Mouse (Mus musculus): ENCODE measurements at regions not wholly inside any gene's neighbourhood (a gene's known extent, or its start where the extent isn't known, plus 50 kb on each side); places are given as distances from the start of the nearest gene placed in this dataset.

DNA sequence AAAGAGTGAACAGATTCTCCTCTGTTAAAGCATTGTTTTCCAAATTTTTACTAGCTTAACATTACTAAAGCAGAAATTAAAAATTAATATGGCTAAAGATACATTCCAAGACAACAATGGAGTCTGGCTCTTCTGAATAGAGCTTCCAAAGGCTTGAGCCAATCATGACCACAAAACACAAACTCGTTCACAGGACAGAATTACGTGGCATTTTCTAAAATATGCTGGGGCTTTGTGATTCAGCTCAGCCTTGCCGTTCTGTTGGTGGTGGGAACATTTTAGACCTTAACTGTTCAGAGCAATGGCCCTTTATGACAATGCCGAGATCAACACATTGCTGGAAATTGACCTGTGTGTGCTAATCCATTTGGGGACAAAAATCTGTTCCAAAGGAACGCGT lies 318.7 kb downstream of the Setd4 start:
- WGBS = 94% methylated on average over 6 of the region's 6 CpGs
- Histone ChIP-seq H3K4me1 (replicated peaks) (peaks cover 7% of the 10 kb centered on the region), H3K36me3 (no peaks in the 10 kb centered on the region), H3K4me3 (no peak overlapping the region), H3K27ac (replicated peaks) (no peak overlapping the region), H3K9me3 (no peaks in the 10 kb centered on the region), H3K9ac (no peak overlapping the region), H3K27me3 (peaks cover 52% of the 10 kb centered on the region), H3K4me2 (no peak overlapping the region)
- no peak for ATAC-seq (ENCODE audit: low read depth)

DNA sequence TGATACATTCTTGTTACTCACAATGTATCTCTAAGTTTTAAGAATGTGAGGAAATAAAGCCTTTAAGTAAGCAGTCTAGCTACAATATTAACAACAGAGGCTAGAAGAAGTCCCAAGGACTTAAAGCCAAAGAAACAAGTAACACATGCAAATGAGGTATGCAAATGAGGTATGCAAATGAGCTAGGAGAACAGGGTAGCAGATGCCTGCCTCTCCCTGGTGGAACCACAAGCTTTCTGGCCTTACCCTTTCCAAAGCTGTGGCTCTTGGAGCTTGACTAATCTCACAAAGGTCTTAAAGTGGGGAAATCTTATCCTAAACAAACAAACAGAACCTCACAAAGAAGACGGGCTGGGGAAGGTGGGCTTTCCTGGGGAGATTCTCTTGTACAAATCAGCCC lies 322.1 kb downstream of the Setd4 start:
- 34% methylated on average over 1 of the region's 1 CpGs for WGBS
- no peak overlapping the region for H3K4me2 ChIP-seq
- no peak for ATAC-seq (ENCODE audit: low read depth)

DNA sequence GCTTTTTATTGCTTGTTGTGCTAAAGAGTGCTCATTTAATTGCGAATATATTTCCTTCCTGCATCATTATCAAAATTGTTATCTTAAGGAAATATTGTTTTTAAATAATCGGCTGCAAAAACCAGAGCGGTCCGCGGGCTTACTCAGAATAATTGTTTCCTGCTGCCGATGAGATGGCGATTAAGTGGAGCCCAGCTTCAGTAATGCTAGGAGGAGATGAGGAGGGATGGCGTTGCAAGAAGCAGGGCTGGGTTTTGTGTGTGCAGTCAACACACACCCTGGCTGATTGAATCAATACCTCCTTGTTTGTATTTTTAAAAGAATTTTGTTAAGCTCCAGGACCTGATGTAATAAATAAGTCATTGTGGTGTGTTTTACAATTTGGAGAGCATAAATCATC lies 331.2 kb downstream of the Setd4 start:
- H3K4me2 ChIP-seq = no peak overlapping the region
- no peak overlapping the region for H3K4me3 ChIP-seq
- ATAC-seq (ENCODE audit: low read depth) = no peak

More for the DNA sequence above, 322.1 kb downstream of the Setd4 start:
- H3K36me3 ChIP-seq = no peaks in the 10 kb centered on the region
- no peak overlapping the region for H3K27ac ChIP-seq (replicated peaks)
- no peaks in the 10 kb centered on the region for H3K9me3 ChIP-seq
- peaks cover 15% of the 10 kb centered on the region for H3K4me1 ChIP-seq (replicated peaks)
- H3K9ac ChIP-seq = no peak overlapping the region
- no peak overlapping the region for H3K4me3 ChIP-seq
- peaks cover 34% of the 10 kb centered on the region; the same call in 1 of the 2 replicates for H3K27me3 ChIP-seq

DNA sequence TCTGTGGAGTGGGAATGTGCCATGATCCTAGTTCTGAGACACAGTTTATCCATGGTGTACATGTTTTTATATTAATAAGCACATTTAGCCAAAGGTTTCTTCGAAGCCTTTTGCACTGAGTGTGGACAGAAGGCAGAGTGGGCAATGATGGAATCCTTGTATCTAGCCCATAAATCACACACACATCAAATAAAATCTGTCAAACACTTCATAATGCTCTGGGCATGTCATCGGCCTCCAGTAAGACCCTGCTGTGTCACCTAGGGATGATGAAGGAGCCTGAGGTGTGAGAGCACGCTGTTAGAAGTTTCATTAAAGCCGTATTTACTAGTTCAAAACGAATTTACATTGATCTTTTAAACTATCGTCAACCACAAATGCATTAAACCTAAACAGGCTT lies 331.7 kb downstream of the Setd4 start:
- H3K9me3 ChIP-seq = no peaks in the 10 kb centered on the region
- 61% methylated on average over 6 of the region's 6 CpGs for WGBS
- H3K36me3 ChIP-seq = no peaks in the 10 kb centered on the region
- no peak overlapping the region for H3K27ac ChIP-seq (replicated peaks)
- H3K9ac ChIP-seq = no peak overlapping the region
- no peak for ATAC-seq (ENCODE audit: low read depth)
- H3K4me1 ChIP-seq (replicated peaks) = peaks cover 13% of the 10 kb centered on the region; the same call in 1 of the 2 replicates
- no peak overlapping the region for H3K4me3 ChIP-seq
- H3K4me2 ChIP-seq = no peak overlapping the region
- 0 out of 2 replicates have a peak, but pooled peaks cover 1% of the 10 kb centered on the region for H3K27me3 ChIP-seq

More for the DNA sequence above, 331.2 kb downstream of the Setd4 start:
- Histone ChIP-seq H3K9me3 (no peaks in the 10 kb centered on the region), H3K27me3 (0 out of 2 replicates have a peak, but pooled peaks cover 4% of the 10 kb centered on the region), H3K27ac (replicated peaks) (no peak overlapping the region), H3K9ac (no peak overlapping the region), H3K36me3 (no peaks in the 10 kb centered on the region), H3K4me1 (replicated peaks) (peaks cover 18% of the 10 kb centered on the region; the same call in 1 of the 2 replicates)
- 58% methylated on average over 8 of the region's 8 CpGs for WGBS

DNA sequence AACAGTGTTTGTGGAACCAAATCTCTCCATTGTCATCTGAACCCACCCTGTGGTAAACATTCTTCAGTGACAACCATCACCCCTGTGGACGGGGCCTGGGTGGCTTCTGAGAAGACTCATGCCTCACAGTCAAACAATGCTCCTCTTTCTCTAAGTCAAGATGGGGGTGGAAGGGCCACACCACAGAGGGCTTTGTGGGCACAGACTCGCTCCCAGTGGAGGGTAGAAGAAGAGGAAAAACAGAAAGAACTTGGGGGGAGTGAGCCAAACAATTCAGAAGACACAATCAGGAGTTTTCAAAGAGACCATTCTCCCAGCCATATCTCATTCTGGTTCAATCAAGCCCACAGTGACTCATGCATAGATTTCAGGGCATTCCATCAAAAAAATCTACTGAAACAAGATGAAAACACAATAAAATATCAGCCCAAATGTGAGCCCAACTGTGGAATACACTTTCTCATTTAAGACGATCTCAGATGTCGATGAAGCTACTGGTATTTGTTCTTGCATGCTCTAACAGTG lies 339.7 kb downstream of the Setd4 start:
- Histone ChIP-seq H3K27ac (replicated peaks) (no peak overlapping the region), H3K36me3 (no peaks in the 10 kb centered on the region), H3K27me3 (0 out of 2 replicates have a peak, but pooled peaks cover 4% of the 10 kb centered on the region), H3K4me3 (no peak overlapping the region), H3K9me3 (no peaks in the 10 kb centered on the region), H3K4me1 (replicated peaks) (peaks cover 3% of the 10 kb centered on the region; the same call in 1 of the 2 replicates), H3K9ac (no peak overlapping the region), H3K4me2 (no peak overlapping the region)
- WGBS = 58% methylated on average over 4 of the region's 4 CpGs
- ATAC-seq (ENCODE audit: low read depth) = no peak

DNA sequence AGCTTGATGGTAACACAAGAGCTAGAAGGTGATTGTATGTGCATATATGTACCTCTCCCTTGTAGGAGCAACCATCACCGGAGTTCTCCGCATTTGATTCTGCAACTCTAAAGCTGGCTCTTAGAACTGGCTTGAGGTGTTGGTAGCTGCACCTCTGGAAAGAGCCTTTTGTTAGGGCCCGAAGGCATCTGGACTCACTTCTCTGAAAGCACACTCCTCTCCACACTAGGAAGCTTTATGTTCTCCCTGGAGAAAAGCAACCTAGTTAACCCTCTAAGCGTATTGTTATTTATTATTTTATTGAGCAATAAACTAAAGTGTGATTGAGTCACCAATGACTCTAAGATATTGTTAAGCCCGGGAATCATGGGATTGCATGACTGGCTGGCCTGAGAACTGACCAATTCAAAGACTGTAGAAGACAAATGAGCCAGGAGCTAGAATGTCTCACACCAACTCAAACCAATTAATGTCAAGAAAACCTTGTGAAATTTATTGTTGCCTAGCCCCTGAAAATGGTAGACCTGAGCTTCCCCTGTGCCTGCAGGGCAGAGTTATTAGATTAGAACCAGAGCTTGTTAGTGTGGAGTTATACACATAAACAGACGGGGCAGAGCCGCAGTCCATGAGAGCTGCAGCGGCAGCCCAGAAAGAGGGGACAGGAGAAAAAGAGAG lies 340.6 kb downstream of the Setd4 start:
- Histone ChIP-seq H3K36me3 (no peaks in the 10 kb centered on the region), H3K4me1 (replicated peaks) (peaks cover 8% of the 10 kb centered on the region; the same call in 1 of the 2 replicates), H3K9ac (no peak overlapping the region), H3K27ac (replicated peaks) (no peak overlapping the region), H3K9me3 (no peaks in the 10 kb centered on the region), H3K4me2 (no peak overlapping the region), H3K4me3 (no peak overlapping the region), H3K27me3 (0 out of 2 replicates have a peak, but pooled peaks cover 4% of the 10 kb centered on the region)
- ATAC-seq (ENCODE audit: low read depth) = no peak
- 37% methylated on average over 8 of the region's 8 CpGs for WGBS

DNA sequence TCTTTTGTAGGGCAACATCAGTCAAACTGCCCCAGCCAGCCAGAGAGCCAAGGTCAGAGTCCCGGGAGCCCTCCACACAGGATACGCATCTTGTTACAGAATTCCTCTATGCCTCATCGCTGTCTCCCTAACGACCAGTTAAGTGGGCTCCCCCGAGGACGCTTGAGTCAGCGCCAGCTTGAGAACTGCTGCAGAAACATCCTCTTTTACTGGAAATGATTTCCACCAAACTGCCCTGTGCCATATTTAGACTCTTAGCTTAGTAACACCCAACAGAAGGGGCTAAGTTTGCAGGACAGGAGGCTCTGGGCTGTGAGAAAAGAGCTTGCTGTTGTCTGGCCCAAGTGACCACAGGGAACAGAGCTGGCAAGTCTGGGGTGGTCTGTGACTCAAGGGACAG lies 357.0 kb downstream of the Setd4 start:
- Histone ChIP-seq H3K36me3 (no peaks in the 10 kb centered on the region), H3K9ac (no peak overlapping the region), H3K27ac (replicated peaks) (no peak overlapping the region), H3K4me2 (no peak overlapping the region), H3K27me3 (peaks cover 38% of the 10 kb centered on the region), H3K4me3 (no peak overlapping the region), H3K4me1 (replicated peaks) (peaks cover 8% of the 10 kb centered on the region), H3K9me3 (0 out of 2 replicates have a peak, but pooled peaks cover 3% of the 10 kb centered on the region)
- no peak; the same call in 1 of the 2 replicates for ATAC-seq (ENCODE audit: low read depth)
- 2% methylated on average over 7 of the region's 7 CpGs for WGBS

DNA sequence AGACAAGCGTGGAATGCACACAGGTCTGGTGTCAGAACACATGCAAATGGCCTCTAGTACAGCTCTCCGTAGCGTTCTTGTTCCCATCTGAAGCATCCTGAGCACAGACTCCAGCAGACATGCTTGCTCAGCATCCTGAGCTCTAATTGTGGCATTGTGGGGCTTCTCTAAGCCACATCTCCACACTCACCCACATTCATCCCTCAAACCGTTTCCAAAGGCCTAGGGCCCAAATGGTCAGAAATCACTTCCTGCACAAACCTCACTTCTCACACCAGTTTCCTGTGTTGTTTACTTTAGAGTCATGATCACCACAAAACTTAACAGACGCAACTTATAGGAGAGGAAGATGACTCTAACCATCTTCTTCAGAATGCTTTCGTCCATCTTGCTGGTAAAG lies 358.1 kb downstream of the Setd4 start:
- Histone ChIP-seq H3K4me3 (no peak overlapping the region), H3K9ac (no peak overlapping the region), H3K36me3 (no peaks in the 10 kb centered on the region), H3K27ac (replicated peaks) (no peak overlapping the region), H3K4me2 (no peak overlapping the region), H3K4me1 (replicated peaks) (peaks cover 8% of the 10 kb centered on the region), H3K27me3 (peaks cover 38% of the 10 kb centered on the region), H3K9me3 (no peaks in the 10 kb centered on the region)
- 80% methylated on average over 6 of the region's 6 CpGs for WGBS
- no peak for ATAC-seq (ENCODE audit: low read depth)

DNA sequence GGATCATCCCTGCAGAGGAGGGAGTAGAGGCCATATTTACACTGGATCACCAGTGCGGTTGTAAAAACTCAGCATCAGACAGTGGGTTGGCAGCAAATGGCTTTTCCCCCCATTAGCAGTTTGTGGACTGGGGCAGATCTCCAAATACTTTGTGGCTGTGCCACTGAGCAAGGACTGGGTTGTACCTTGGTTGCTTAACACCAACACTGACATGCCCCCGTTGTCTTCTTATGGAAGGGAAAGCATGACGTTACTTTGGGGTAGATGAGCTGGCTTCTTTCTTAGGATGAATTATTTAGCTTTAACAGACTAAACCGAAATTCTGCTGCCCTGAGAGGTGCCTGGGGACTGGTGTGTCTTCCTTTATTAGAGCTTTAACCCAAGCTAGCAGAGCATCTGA lies 365.0 kb downstream of the Setd4 start:
- 87% methylated on average over 4 of the region's 4 CpGs for WGBS
- no peak for ATAC-seq (ENCODE audit: low read depth)
- Histone ChIP-seq H3K4me1 (replicated peaks) (no peaks in the 10 kb centered on the region), H3K4me2 (no peak overlapping the region), H3K36me3 (no peaks in the 10 kb centered on the region), H3K4me3 (no peak overlapping the region), H3K27me3 (no peaks in the 10 kb centered on the region), H3K9ac (no peak overlapping the region), H3K9me3 (no peaks in the 10 kb centered on the region), H3K27ac (replicated peaks) (no peak overlapping the region)

DNA sequence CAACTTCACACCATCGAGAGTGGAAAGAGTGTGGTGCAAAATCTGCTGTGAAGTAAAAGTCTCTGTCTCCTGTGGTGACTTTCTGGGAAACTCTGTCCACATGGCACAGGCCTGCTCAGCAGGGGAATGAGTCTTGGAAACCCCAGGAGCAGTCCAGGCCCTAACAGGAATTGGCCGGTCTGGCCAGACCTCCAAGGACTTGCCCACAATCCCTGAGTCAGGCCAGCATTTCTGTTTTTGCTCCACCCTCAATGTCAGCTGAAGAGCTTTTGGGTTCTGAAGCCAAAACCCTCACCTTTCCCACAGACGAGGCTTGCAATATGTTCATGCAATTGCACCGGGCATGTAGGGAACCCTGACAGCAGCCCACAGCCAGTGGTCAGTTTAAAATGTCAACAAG lies 365.5 kb downstream of the Setd4 start:
- Histone ChIP-seq H3K36me3 (no peaks in the 10 kb centered on the region), H3K9ac (no peak overlapping the region), H3K4me2 (no peak overlapping the region), H3K27ac (replicated peaks) (no peak overlapping the region), H3K9me3 (no peaks in the 10 kb centered on the region), H3K4me1 (replicated peaks) (no peaks in the 10 kb centered on the region), H3K27me3 (no peaks in the 10 kb centered on the region), H3K4me3 (no peak overlapping the region)
- ATAC-seq (ENCODE audit: low read depth) = no peak
- WGBS = 80% methylated on average over 4 of the region's 4 CpGs

DNA sequence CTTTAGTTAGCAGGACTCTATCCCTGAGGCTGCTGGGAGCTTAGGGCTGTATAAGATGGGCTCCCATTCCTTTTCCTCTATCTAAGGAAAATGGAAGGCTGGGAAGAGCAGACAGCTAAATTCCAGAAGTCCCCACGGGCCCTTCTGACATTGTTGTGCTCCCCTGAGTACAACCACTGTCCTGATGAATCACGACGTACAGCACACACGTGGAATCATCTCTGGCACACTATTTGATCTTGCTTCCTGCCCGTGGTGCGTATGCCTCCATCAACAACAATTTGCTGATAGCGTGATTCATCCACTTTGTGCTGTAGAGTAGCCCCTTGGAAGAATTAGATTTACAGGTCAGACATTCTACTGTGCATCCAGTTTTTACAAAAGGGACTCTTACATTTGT lies 378.2 kb downstream of the Setd4 start:
- no peaks in the 10 kb centered on the region for H3K4me1 ChIP-seq (replicated peaks)
- no peaks in the 10 kb centered on the region for H3K27me3 ChIP-seq
- H3K4me3 ChIP-seq = no peak overlapping the region
- no peak overlapping the region for H3K9ac ChIP-seq
- ATAC-seq (ENCODE audit: low read depth) = no peak
- no peak overlapping the region for H3K27ac ChIP-seq (replicated peaks)
- WGBS = 83% methylated on average over 7 of the region's 7 CpGs
- no peaks in the 10 kb centered on the region for H3K9me3 ChIP-seq
- H3K36me3 ChIP-seq = no peaks in the 10 kb centered on the region
- H3K4me2 ChIP-seq = no peak overlapping the region

DNA sequence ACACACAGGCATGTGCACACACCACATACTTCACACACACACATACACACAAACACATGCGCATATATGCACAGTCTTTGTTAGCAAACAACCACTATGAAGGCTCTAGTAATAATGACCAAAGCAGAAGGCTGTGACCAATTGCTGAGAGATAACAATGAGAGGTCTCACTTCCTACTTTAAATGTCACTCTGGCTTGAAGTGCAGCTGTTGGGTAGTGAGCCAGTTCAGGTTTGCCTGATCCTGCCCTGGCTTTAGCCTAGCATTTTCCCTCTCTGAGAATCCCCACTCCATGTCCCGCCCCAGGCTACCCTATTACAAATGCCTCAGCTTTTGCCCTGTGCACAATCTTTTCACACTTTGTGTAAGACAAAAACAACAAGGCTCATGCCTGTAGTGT lies 378.7 kb downstream of the Setd4 start:
- Histone ChIP-seq H3K9me3 (no peaks in the 10 kb centered on the region), H3K27ac (replicated peaks) (no peak overlapping the region), H3K27me3 (no peaks in the 10 kb centered on the region), H3K36me3 (no peaks in the 10 kb centered on the region), H3K4me1 (replicated peaks) (no peaks in the 10 kb centered on the region), H3K9ac (no peak overlapping the region), H3K4me3 (no peak overlapping the region), H3K4me2 (no peak overlapping the region)
- 78% methylated on average over 2 of the region's 2 CpGs for WGBS
- no peak for ATAC-seq (ENCODE audit: low read depth)

DNA sequence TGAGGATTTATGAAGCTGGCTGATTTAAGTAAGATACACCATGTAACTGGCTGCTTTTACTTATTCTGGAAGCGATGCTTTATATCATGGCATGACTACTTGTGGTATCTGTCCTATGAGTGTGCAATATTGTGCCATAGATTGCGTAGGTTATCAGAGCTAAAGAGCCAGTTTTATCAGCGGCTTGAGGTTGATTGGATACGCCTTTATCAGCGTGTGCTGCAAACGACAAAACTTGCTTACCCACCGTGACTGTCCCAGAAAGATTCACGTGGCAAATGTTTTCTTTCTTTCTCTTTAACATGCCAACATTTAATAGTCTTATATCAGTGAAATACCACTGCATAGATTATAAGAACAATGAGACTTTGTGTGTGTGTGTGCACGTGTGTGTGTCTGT lies 384.1 kb downstream of the Setd4 start:
- Histone ChIP-seq H3K27ac (replicated peaks) (no peak overlapping the region), H3K9me3 (no peaks in the 10 kb centered on the region), H3K36me3 (no peaks in the 10 kb centered on the region), H3K27me3 (no peaks in the 10 kb centered on the region), H3K9ac (no peak overlapping the region), H3K4me1 (replicated peaks) (peaks cover 11% of the 10 kb centered on the region), H3K4me2 (no peak overlapping the region), H3K4me3 (no peak overlapping the region)
- no peak for ATAC-seq (ENCODE audit: low read depth)
- WGBS = 89% methylated on average over 9 of the region's 9 CpGs

Measured in neural tube, embryonic 13.5 days (tissue).